Mouse (Mus musculus): ENCODE results near the gene Pfn4.
"Not testable (repeated sequence)": the region's sequence is repeated elsewhere in the genome, so short reads cannot be mapped to it uniquely, and the experiment has no call there.

Gene Pfn4

GRCm38 (mm10) chr12:4788128-4788527 is 19.3 kb downstream of the Pfn4 start:
- DNase-seq = not testable (repeated sequence)

GRCm38 (mm10) chr12:4793718-4794117 is 24.9 kb downstream of the Pfn4 start:
- DNase-seq = peak; percentile 30

- not testable (repeated sequence) for DNase-seq
These were observed 28.6 kb downstream of the Pfn4 start for GRCm38 (mm10) chr12:4797471-4797870.

- DNase-seq = no peak
These were observed 42.2 kb downstream of the Pfn4 start for GRCm38 (mm10) chr12:4811036-4811435.

GRCm38 (mm10) chr12:4811705-4812104 is 42.9 kb downstream of the Pfn4 start:
- no peak for DNase-seq

DNA sequence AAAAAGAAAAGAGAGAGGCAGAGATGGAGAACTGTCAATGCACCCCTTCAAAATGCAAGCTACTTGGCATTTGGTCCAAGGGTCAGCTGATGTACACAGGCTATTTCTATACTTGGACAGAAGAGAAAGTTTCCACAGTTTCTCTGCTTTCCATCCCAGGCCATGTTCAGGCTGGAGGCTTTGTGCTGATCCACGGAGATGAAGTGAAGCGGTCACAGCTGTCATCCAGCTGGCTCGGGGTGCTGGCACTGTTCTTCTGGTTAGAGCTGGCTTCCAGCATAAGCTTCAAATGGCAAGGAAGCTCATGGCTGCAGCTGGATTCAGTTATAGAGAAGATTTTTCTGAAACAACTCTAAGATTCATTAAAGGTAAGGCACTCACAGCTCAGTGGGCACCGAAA is 44.8 kb downstream of the Pfn4 start:
- no peak for DNase-seq

DNA sequence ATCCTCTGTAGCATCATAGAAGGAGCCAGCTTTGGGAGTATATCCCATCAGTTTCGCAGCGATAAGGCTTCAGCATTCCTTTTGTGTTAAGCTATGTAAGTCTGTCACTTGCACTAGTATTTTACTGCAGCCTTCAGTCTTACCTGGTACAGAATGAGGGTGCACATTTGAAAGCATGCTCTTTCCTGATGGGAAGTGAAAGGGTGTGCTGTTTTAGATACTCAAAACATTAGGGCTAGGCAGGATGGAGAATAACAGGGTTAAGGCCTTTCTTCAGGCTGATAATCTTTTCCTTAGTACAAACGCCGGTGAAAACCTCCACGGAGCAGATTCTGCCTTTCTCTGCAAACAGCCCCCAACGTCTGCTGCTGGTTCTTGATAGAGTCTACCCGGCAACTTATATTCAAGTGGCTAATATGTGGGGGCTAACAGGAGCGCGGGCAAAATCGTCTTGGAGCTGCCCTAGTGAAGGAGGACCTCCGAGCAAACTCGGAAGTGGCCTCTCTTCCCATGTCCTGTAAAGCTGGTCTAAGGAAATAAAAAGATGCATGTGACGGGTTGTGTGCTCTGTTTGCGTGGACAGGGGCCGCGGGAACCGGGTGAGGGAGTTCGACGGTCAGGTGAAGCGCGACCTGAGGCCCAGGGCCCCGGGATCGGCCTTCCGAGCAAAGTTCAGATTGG is 48.0 kb downstream of the Pfn4 start:
- DNase-seq = no peak

GRCm38 (mm10) chr12:4817361-4818101 is 48.7 kb downstream of the Pfn4 start, which contains the start of gene Sf3b6:
TSS of gene Sf3b6 (plus strand) at chr12:4817544.
- DNase-seq = peak; percentile 97

- DNase-seq = no peak
These were observed 58.4 kb downstream of the Pfn4 start for GRCm38 (mm10) chr12:4827256-4827655.

Data from right cerebral cortex, postnatal 14 days (tissue).